Mouse (Mus musculus) neural tube, embryonic 12.5 days (tissue): Measurements from ENCODE around the gene Mylk2. TPM values are rescaled to one million over a fixed set of nuclear protein-coding genes. Genes with fewer than 3 reads are reported as not detected.
A peak's percentile ranks its signal among the peaks of the same experiment; 100 is the strongest.

Experiments used
- ATAC-seq: fragments of 200-750 bp; cut with Nextera tagmentation; 2 replicates; pipeline ENCODE4 v1.8.0; 2017; ENCODE audit warnings: low read depth, mild to moderate bottlenecking, moderate TSS enrichment, moderate library complexity; ENCODE audit not compliant: low FRiP score
- H3K27ac ChIP-seq: fragments of 300-500 bp; sonication (generic); 2 replicates; pipeline ENCODE4 v1.5.1; 2016
- H3K27me3 ChIP-seq: fragments of 300-500 bp; sonication (generic); replicated peaks from 2 replicates; pipeline ENCODE4 v1.6.1; 2016; ENCODE audit warnings: mild to moderate bottlenecking
- H3K36me3 ChIP-seq: fragments of 300-500 bp; sonication (generic); 2 replicates; pipeline ENCODE4 v1.6.1; 2016; ENCODE audit warnings: mild to moderate bottlenecking
- H3K4me1 ChIP-seq: fragments of 300-500 bp; sonication (generic); 2 replicates; pipeline ENCODE4 v1.6.1; 2016
- H3K4me2 ChIP-seq: fragments of 300-500 bp; sonication (generic); replicated peaks from 2 replicates; pipeline ENCODE4 v1.6.1; 2016; ENCODE audit warnings: mild to moderate bottlenecking
- H3K4me3 ChIP-seq: fragments of 300-500 bp; sonication (generic); 2 replicates; pipeline ENCODE4 v1.5.1; 2016
- H3K9ac ChIP-seq: fragments of 300-500 bp; sonication (generic); 2 replicates; pipeline ENCODE4 v1.6.1; 2016; ENCODE audit warnings: mild to moderate bottlenecking
- H3K9me3 ChIP-seq: fragments of 300-500 bp; sonication (generic); 2 replicates; pipeline ENCODE4 v1.6.1; 2016; ENCODE audit warnings: mild to moderate bottlenecking
- WGBS: fragments of 180-500 bp; shearing (Covaris S2); methylation state at CpG from one replicate; pipeline ENCODE4 v1.1.7; 2016; 5-methylcytosine and 5-hydroxymethylcytosine counted together
- polyA plus RNA-seq: library from polyadenylated mRNA; unstranded; fragments of >200 nt; fragmentation: Nextera tagmentation; extraction: Ambion mirVana; gene quantifications from 2 replicates; pipeline ENCODE4 v1.2.1, GENCODE M21; 2016

Mylk2 gene
- polyA plus RNA-seq, 1 experiment from 2014 or later, result not detected

- no peak overlapping the region for H3K27ac ChIP-seq
Measured at GRCm38 (mm10) chr2:152931456-152932160, 20.5 kb downstream of the Mylk2 start.

DNA sequence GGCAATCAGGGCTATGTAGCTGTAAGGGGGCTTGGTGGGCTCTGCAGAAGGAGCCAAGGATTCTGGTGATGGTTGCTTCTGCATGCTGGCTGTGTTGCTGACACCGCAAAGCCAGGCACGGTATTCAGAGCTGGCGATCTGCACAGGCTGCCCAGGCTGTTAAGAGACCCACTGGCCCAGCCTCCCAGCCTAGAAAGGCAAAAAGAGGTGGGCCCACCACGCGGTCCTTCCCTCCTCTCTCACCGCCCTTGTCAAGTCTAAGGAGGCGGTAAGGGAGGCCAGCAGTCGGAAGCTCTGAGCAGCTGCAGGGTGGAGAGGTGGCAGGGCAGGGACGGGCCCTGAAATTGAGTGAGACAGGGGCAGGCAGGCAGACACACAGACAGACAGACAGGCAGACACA is 21.9 kb downstream of the Mylk2 start, which contains the start of gene Foxs1:
TSS of gene Foxs1 (minus strand) at position 161 of the 400 bp plus-strand sequence.
- Histone ChIP-seq H3K4me2 (no peak within 1 kb of the TSS), H3K9me3 (no peaks in the 10 kb centered on the region), H3K4me1 (peaks cover 7% of the 10 kb centered on the region), H3K4me3 (no peak within 1 kb of the TSS), H3K27ac (no peak within 1 kb of the TSS), H3K9ac (no peak within 1 kb of the TSS), H3K27me3 (0 out of 2 replicates have a peak, but pooled peaks cover under 1% of the 10 kb centered on the region), H3K36me3 (no peaks in the 10 kb centered on the region)
- ATAC-seq, result no peak
- WGBS, result 43% methylated on average over 9 of the region's 9 CpGs

More at GRCm38 (mm10) chr2:152931456-152932160, 20.5 kb downstream of the Mylk2 start:
- Histone ChIP-seq H3K4me3 (no peak overlapping the region), H3K36me3 (no peaks in the 10 kb centered on the region), H3K9me3 (no peaks in the 10 kb centered on the region), H3K4me2 (no peak overlapping the region), H3K9ac (no peak overlapping the region), H3K4me1 (peaks cover 7% of the 10 kb centered on the region), H3K27me3 (no peaks in the 10 kb centered on the region)
- WGBS, result 79% methylated on average over 12 of the region's 12 CpGs
- no peak for ATAC-seq

DNA sequence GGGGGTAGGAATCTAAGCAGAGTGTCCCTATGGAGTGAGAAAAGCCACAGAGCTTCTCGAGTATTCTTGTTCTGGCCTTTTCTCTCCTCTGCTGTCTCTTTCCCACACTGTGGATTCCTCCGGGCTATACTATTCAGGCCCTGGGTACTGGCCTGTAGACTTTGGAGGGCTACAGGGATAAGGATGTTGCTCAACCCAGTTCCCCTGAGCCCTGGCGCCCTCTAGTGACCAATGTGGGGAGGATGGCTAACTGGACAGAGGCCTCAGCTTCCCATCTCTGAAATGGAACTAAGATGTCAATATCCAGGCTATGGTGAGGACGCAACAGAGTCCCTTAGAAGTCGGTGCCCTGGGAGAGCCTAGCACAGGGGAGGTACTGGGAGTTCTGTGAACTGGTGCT is 22.5 kb downstream of the Mylk2 start:
- 28% methylated on average over 5 of the region's 5 CpGs for WGBS
- no peak for ATAC-seq
- Histone ChIP-seq H3K9me3 (no peaks in the 10 kb centered on the region), H3K9ac (no peak overlapping the region), H3K27ac (no peak overlapping the region), H3K4me1 (peaks cover 7% of the 10 kb centered on the region), H3K4me2 (no peak overlapping the region), H3K36me3 (no peaks in the 10 kb centered on the region), H3K27me3 (0 out of 2 replicates have a peak, but pooled peaks cover 5% of the 10 kb centered on the region), H3K4me3 (no peak overlapping the region)

GRCm38 (mm10) chr2:152939846-152940245 is 28.7 kb downstream of the Mylk2 start:
- H3K27me3 ChIP-seq, result peaks cover 58% of the 10 kb centered on the region
- H3K9me3 ChIP-seq, result no peaks in the 10 kb centered on the region
- no peak overlapping the region for H3K27ac ChIP-seq
- H3K36me3 ChIP-seq, result no peaks in the 10 kb centered on the region
- no peak overlapping the region for H3K9ac ChIP-seq
- no peak for ATAC-seq
- H3K4me3 ChIP-seq, result no peak overlapping the region
- peaks cover 11% of the 10 kb centered on the region for H3K4me1 ChIP-seq
- WGBS, result 10% methylated on average over 4 of the region's 4 CpGs
- H3K4me2 ChIP-seq, result no peak overlapping the region

DNA sequence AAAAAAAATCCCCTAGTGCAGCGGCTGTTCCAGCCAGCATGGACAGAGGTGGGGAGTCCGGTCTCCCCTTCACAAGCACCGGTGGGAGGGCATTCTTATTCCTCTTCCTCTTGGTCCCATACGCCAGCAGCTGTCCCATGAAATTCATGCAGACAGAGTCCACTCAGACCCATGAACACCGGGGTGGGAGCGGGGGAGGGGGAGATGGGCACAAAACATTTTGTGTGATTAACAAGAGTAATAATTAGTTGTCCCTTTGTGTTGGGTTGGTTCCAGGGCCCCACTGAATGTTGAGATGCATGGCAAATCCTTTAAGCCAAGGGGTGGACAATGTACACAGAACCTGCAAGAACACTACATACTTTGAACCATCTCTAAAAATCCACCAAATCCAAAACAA is 30.0 kb downstream of the Mylk2 start:
- WGBS, result 70% methylated on average over 6 of the region's 6 CpGs
- ATAC-seq, result no peak
- no peaks in the 10 kb centered on the region for H3K9me3 ChIP-seq
- H3K4me1 ChIP-seq, result peaks cover 11% of the 10 kb centered on the region
- H3K36me3 ChIP-seq, result no peaks in the 10 kb centered on the region
- H3K9ac ChIP-seq, result no peak overlapping the region
- H3K4me3 ChIP-seq, result no peak overlapping the region
- H3K27ac ChIP-seq, result no peak overlapping the region
- no peak overlapping the region for H3K4me2 ChIP-seq
- peaks cover 65% of the 10 kb centered on the region for H3K27me3 ChIP-seq

DNA sequence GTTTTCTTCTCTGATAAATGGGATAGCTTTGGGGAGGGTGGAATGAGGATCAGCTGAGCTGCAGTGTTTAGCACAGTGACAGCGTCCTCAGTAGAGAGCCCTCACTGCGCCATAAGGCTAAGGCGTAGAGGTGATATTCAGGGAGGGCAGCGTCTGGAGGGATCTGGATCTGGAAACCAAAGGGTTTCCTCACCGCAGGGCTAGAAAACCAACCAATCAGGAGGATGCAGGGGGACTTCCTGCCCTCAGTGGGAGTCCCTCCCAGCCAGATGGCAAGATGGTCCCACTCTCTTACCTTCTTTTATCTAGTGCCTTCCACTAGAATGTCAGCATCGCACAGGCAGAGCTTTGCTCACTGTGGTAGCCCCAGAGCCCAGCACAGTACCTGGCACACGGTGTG is 30.6 kb downstream of the Mylk2 start:
- H3K4me2 ChIP-seq, result no peak overlapping the region
- H3K9ac ChIP-seq, result no peak overlapping the region
- WGBS, result 35% methylated on average over 7 of the region's 7 CpGs
- H3K9me3 ChIP-seq, result no peaks in the 10 kb centered on the region
- no peak overlapping the region for H3K27ac ChIP-seq
- H3K36me3 ChIP-seq, result no peaks in the 10 kb centered on the region
- peaks cover 12% of the 10 kb centered on the region for H3K4me1 ChIP-seq
- H3K4me3 ChIP-seq, result no peak overlapping the region
- ATAC-seq, result no peak
- peaks cover 68% of the 10 kb centered on the region for H3K27me3 ChIP-seq

DNA sequence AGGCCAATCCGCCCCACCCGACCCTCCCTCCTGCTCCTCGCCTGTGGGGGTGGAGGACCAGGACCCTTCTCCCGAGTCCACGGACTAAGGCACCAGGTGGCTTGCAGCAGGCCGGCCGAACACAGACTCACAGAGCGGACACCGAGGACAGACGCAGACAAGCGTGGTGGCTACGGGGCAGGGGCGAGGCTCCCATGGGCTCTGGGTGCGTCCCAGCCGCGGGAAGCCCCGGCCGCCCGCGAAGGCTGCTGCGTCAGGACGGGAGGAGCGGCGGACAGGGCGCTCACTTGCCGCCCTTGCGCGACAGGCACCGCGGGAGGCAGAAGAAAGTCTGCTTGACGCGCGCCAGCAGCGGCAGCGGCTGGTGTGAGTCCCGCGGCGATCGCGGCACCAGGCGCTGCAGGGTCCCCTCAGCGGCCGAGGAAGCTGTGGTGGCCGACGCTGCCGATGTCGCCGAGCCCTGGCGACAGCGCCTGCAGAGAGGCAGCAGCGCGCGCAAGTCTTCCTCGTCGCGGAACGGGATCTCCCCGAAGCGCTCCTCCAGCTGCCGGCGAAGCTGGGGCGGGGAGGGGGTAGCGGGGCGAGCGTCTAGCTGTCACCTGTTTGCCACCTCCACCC is 31.9 kb downstream of the Mylk2 start:
- Histone ChIP-seq H3K27ac (no peak overlapping the region), H3K9me3 (no peaks in the 10 kb centered on the region), H3K4me1 (peaks cover 15% of the 10 kb centered on the region), H3K4me3 (peak overlapping the region; percentile 39), H3K9ac (peak overlapping the region; percentile 49), H3K27me3 (peaks cover 70% of the 10 kb centered on the region), H3K36me3 (no peaks in the 10 kb centered on the region), H3K4me2 (peak overlapping the region; percentile 85)
- ATAC-seq, result no peak
- WGBS, result under 1% methylated on average over 60 of the region's 65 CpGs

DNA sequence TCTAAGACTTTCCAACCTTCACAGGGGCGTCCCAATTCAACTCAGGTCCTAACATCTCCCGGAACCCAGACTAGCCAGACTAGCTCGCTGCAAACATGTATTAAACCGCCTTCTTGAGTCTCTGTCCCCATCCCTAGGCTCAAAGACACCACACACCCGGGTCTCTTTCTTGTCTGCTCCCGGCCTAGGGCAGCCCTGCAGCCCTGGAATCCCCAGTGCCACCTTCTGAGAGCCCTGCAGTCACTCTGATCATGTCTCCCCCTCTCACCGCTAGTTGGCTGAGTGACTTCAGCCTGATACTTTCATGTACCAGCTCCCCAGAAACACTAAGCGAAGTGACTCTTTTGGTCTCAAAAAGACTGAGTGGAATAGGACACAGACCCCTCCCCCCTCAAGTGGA is 32.4 kb downstream of the Mylk2 start:
- Histone ChIP-seq H3K27me3 (peaks cover 65% of the 10 kb centered on the region), H3K4me1 (peaks cover 15% of the 10 kb centered on the region), H3K9me3 (no peaks in the 10 kb centered on the region), H3K4me2 (peak overlapping the region; percentile 85), H3K4me3 (peak overlapping the region; percentile 39), H3K27ac (no peak overlapping the region), H3K9ac (peak overlapping the region; percentile 49; the same call in 1 of the 2 replicates), H3K36me3 (no peaks in the 10 kb centered on the region)
- 7% methylated on average over 8 of the region's 8 CpGs for WGBS
- no peak for ATAC-seq

GRCm38 (mm10) chr2:152944013-152944412 is 32.9 kb downstream of the Mylk2 start:
- WGBS, result 53% methylated on average over 9 of the region's 9 CpGs
- no peak for ATAC-seq
- H3K4me3 ChIP-seq, result no peak overlapping the region

GRCm38 (mm10) chr2:152947098-152947497 is 35.9 kb downstream of the Mylk2 start:
- H3K4me1 ChIP-seq, result peaks cover 29% of the 10 kb centered on the region
- H3K27ac ChIP-seq, result no peak overlapping the region
- H3K4me2 ChIP-seq, result no peak overlapping the region
- ATAC-seq, result no peak
- no peak overlapping the region for H3K9ac ChIP-seq
- H3K27me3 ChIP-seq, result peaks cover 61% of the 10 kb centered on the region
- no peaks in the 10 kb centered on the region for H3K36me3 ChIP-seq
- H3K4me3 ChIP-seq, result no peak overlapping the region
- H3K9me3 ChIP-seq, result no peaks in the 10 kb centered on the region
- 68% methylated on average over 7 of the region's 7 CpGs for WGBS

More at GRCm38 (mm10) chr2:152944013-152944412, 32.9 kb downstream of the Mylk2 start:
- no peak overlapping the region for H3K27ac ChIP-seq
- H3K4me2 ChIP-seq, result no peak overlapping the region
- H3K9me3 ChIP-seq, result no peaks in the 10 kb centered on the region
- no peaks in the 10 kb centered on the region for H3K36me3 ChIP-seq
- peaks cover 66% of the 10 kb centered on the region for H3K27me3 ChIP-seq
- no peak overlapping the region for H3K9ac ChIP-seq
- H3K4me1 ChIP-seq, result peaks cover 15% of the 10 kb centered on the region

DNA sequence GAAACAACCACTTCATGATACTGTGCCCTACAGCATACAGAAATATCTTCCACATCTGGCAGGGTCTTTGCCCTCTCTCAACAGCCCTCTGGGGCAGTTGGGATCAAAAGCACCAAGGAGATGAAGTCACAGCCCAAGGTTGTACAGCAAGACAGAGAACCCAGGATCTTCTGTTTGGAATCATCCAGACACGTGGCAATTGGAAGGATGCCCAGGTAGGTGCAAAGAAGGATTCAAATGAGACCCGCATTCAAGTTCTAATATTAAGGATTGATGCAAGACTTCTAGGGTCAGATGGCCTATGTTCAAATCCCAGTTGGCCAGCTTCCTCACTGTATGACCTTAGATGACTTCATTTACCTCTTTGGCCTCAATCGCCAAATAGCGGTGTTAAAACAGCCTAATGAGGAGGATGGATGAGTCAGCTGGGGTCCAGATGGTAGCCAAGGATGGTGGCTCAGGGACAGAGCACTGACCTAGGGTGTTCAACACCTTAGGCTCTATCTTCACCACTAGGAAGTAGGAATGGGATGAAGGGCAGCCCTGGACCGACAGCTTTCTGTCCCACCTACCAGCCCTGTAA is 37.4 kb downstream of the Mylk2 start:
- no peak for ATAC-seq

GRCm38 (mm10) chr2:152950358-152951064 is 39.4 kb downstream of the Mylk2 start:
- H3K27ac ChIP-seq, result no peak overlapping the region
- H3K4me3 ChIP-seq, result peak overlapping the region; percentile 58
- 41% methylated on average over 11 of the region's 11 CpGs for WGBS
- H3K9me3 ChIP-seq, result no peaks in the 10 kb centered on the region
- no peaks in the 10 kb centered on the region for H3K36me3 ChIP-seq
- peak overlapping the region; percentile 95 for H3K4me2 ChIP-seq
- peak overlapping the region; percentile 79 for H3K9ac ChIP-seq
- H3K27me3 ChIP-seq, result peaks cover 31% of the 10 kb centered on the region
- peak; percentile 43; the same call in 1 of the 2 replicates for ATAC-seq
- peaks cover 21% of the 10 kb centered on the region; the same call in 1 of the 2 replicates for H3K4me1 ChIP-seq

More for the DNA sequence above, 37.4 kb downstream of the Mylk2 start:
- Histone ChIP-seq H3K4me1 (peaks cover 22% of the 10 kb centered on the region), H3K36me3 (no peaks in the 10 kb centered on the region), H3K4me2 (no peak overlapping the region), H3K9me3 (no peaks in the 10 kb centered on the region), H3K27ac (no peak overlapping the region), H3K27me3 (peaks cover 46% of the 10 kb centered on the region), H3K9ac (no peak overlapping the region), H3K4me3 (no peak overlapping the region)
- 91% methylated on average over 5 of the region's 5 CpGs for WGBS
